Mouse (Mus musculus) heart, adult 11 months (tissue): ENCODE results near the gene Gm21788.
"Not testable (repeated sequence)": the region's sequence is repeated elsewhere in the genome, so short reads cannot be mapped to it uniquely, and the experiment has no call there.

Source experiments
- DNase-seq: peaks from one replicate; pipeline ENCODE4 v3.0.0; 2022

The Gm21788 gene

DNA sequence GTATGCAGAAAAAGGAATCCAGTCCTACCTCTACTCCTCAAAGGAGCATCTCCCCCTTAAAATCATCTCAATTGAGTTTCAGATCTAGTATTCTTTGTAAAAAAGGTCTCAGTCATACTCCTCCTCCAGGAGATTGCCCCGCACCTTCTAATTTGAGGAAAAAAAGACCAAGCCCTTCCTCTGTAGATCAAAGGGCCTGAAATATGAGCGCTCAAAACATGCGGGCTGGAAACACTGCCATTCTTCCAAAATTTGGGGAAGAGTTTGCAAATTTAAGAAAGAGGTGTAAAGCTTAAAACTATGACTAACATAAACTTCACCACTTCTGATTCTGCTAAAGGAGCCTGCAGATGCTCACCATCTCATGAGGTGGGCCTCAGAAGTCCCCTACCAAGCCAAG lies at the start of gene Gm21788:
TSS of gene Gm21788 (plus strand) at position 301 of the 400 bp plus-strand sequence.
- DNase-seq: not testable (repeated sequence)
